Mouse (Mus musculus) ES-Bruce4 (cell line): ENCODE results near the gene Fkbpl. TPM values are rescaled to one million over a fixed set of nuclear protein-coding genes. Genes with fewer than 3 reads are reported as not detected.

Source experiments
- H3K27ac ChIP-seq: 2 replicates; pipeline ENCODE4 v1.5.1; 2012; ENCODE audit warnings: low read length, inconsistent platforms; ENCODE audit not compliant: insufficient read depth
- H3K27me3 ChIP-seq: 2 replicates; pipeline ENCODE4 v1.6.1; 2012; ENCODE audit warnings: mild to moderate bottlenecking, low read length, inconsistent platforms; ENCODE audit not compliant: control insufficient read depth, poor library complexity, insufficient read depth, severe bottlenecking
- H3K36me3 ChIP-seq: 2 replicates; pipeline ENCODE4 v1.6.1; 2012; ENCODE audit warnings: inconsistent platforms, mild to moderate bottlenecking, low read length, moderate library complexity; ENCODE audit not compliant: control insufficient read depth, poor library complexity, insufficient read depth, severe bottlenecking
- H3K4me1 ChIP-seq: one replicate; pipeline ENCODE4 v1.8.1; 2011; ENCODE audit warnings: low read length; ENCODE audit not compliant: control insufficient read depth, insufficient read depth
- H3K4me3 ChIP-seq: 2 replicates; pipeline ENCODE4 v1.5.1; 2011; ENCODE audit warnings: low read depth, mild to moderate bottlenecking, low read length
- H3K9ac ChIP-seq: 2 replicates; pipeline ENCODE4 v1.6.1; 2012; ENCODE audit warnings: low read depth, mild to moderate bottlenecking, inconsistent platforms; ENCODE audit not compliant: poor library complexity, severe bottlenecking
- H3K9me3 ChIP-seq: replicated peaks from 2 replicates; pipeline ENCODE4 v1.6.1; 2012; ENCODE audit warnings: mild to moderate bottlenecking, low read length, inconsistent platforms; ENCODE audit not compliant: control insufficient read depth, poor library complexity, insufficient read depth, severe bottlenecking
- CTCF ChIP-seq: IDR thresholded peaks from one replicate; pipeline ENCODE4 v1.8.1; 2011; ENCODE audit warnings: low read depth, low read length
- EP300 ChIP-seq: IDR thresholded peaks from 2 replicates; pipeline ENCODE4 v1.6.1; 2011; ENCODE audit warnings: low read depth, low read length; ENCODE audit not compliant: insufficient read depth
- POLR2A ChIP-seq: IDR thresholded peaks from one replicate; pipeline ENCODE4 v1.8.1; 2011; ENCODE audit warnings: low read length; ENCODE audit not compliant: insufficient read depth
- polyA plus RNA-seq: library from polyadenylated mRNA; stranded (reverse); fragments of >200 nt; gene quantifications from 2 replicates; pipeline ENCODE4 v1.2.4, GENCODE M21; 2011; ENCODE audit warnings: low read depth; ENCODE audit not compliant: missing spikeins, insufficient read depth, insufficient read length

Fkbpl gene
- polyA plus RNA-seq, 1 experiment, result 16.5 TPM

- no peaks in the 10 kb centered on the region for H3K27me3 ChIP-seq
- no peaks in the 10 kb centered on the region for H3K9me3 ChIP-seq
- H3K4me3 ChIP-seq, result no peak overlapping the region
- H3K4me1 ChIP-seq, result no peaks in the 10 kb centered on the region
- TF ChIP-seq POLR2A, result no peak
- TF ChIP-seq CTCF, result no peak
- no peak for TF ChIP-seq EP300
- H3K27ac ChIP-seq, result no peak overlapping the region
- H3K36me3 ChIP-seq, result peaks cover 6% of the 10 kb centered on the region; the same call in 1 of the 2 replicates
- no peak overlapping the region for H3K9ac ChIP-seq
These were observed 9.8 kb downstream of the Fkbpl start for GRCm38 (mm10) chr17:34654392-34654791.

- Histone ChIP-seq H3K9me3 (no peaks in the 10 kb centered on the region), H3K27ac (no peak overlapping the region), H3K4me3 (no peak overlapping the region), H3K27me3 (no peaks in the 10 kb centered on the region), H3K4me1 (no peaks in the 10 kb centered on the region), H3K9ac (no peak overlapping the region), H3K36me3 (peaks cover 5% of the 10 kb centered on the region; the same call in 1 of the 2 replicates)
- TF ChIP-seq CTCF (no peak), POLR2A (no peak), EP300 (no peak)
These were observed 10.6 kb downstream of the Fkbpl start for GRCm38 (mm10) chr17:34655160-34655559.

- H3K36me3 ChIP-seq, result peaks cover 5% of the 10 kb centered on the region; the same call in 1 of the 2 replicates
- H3K9me3 ChIP-seq, result no peaks in the 10 kb centered on the region
- H3K9ac ChIP-seq, result no peak overlapping the region
- H3K4me1 ChIP-seq, result no peaks in the 10 kb centered on the region
- TF ChIP-seq POLR2A (no peak), CTCF (no peak), EP300 (no peak)
- no peaks in the 10 kb centered on the region for H3K27me3 ChIP-seq
- H3K27ac ChIP-seq, result no peak overlapping the region
- H3K4me3 ChIP-seq, result no peak overlapping the region
These were observed 11.0 kb downstream of the Fkbpl start for GRCm38 (mm10) chr17:34655581-34655991.

GRCm38 (mm10) chr17:34656666-34657065 is 12.1 kb downstream of the Fkbpl start:
- no peak overlapping the region for H3K27ac ChIP-seq
- TF ChIP-seq EP300, result no peak
- TF ChIP-seq CTCF, result no peak
- peaks cover 5% of the 10 kb centered on the region; the same call in 1 of the 2 replicates for H3K36me3 ChIP-seq
- H3K9ac ChIP-seq, result no peak overlapping the region
- H3K27me3 ChIP-seq, result no peaks in the 10 kb centered on the region
- H3K4me1 ChIP-seq, result no peaks in the 10 kb centered on the region
- H3K9me3 ChIP-seq, result no peaks in the 10 kb centered on the region
- no peak overlapping the region for H3K4me3 ChIP-seq

GRCm38 (mm10) chr17:34657271-34657670 is 12.7 kb downstream of the Fkbpl start:
- H3K27ac ChIP-seq, result no peak overlapping the region
- no peaks in the 10 kb centered on the region for H3K4me1 ChIP-seq
- H3K27me3 ChIP-seq, result no peaks in the 10 kb centered on the region
- no peak overlapping the region for H3K9ac ChIP-seq
- no peak for TF ChIP-seq CTCF
- no peak overlapping the region for H3K4me3 ChIP-seq
- 0 out of 2 replicates have a peak, but pooled peaks cover 5% of the 10 kb centered on the region for H3K36me3 ChIP-seq
- no peaks in the 10 kb centered on the region for H3K9me3 ChIP-seq

- no peak overlapping the region for H3K4me3 ChIP-seq
- no peaks in the 10 kb centered on the region for H3K9me3 ChIP-seq
- no peaks in the 10 kb centered on the region for H3K4me1 ChIP-seq
- H3K36me3 ChIP-seq, result 0 out of 2 replicates have a peak, but pooled peaks cover 5% of the 10 kb centered on the region
- TF ChIP-seq POLR2A (no peak), CTCF (no peak), EP300 (no peak)
- H3K27me3 ChIP-seq, result no peaks in the 10 kb centered on the region
- H3K9ac ChIP-seq, result no peak overlapping the region
- no peak overlapping the region for H3K27ac ChIP-seq
These were observed 13.6 kb downstream of the Fkbpl start for GRCm38 (mm10) chr17:34658145-34658544.
